Mouse (Mus musculus) thymus, adult 2 months (tissue): ENCODE results near the gene Lzts2.

Experiments
- CTCF ChIP-seq: fragments of 200-500 bp; IDR thresholded peaks from 2 replicates; pipeline ENCODE4 v1.5.1; 2012; ENCODE audit warnings: mild to moderate bottlenecking, control low read depth, low read length, moderate library complexity, borderline replicate concordance; ENCODE audit not compliant: control insufficient read depth, poor library complexity, insufficient read depth; ENCODE audit errors: extremely low read depth
- POLR2A ChIP-seq: fragments of 200-500 bp; IDR thresholded peaks from 2 replicates; pipeline ENCODE4 v1.6.1; 2012; ENCODE audit warnings: mild to moderate bottlenecking, low read length, control low read depth, moderate library complexity; ENCODE audit not compliant: control insufficient read depth, poor library complexity, insufficient read depth; ENCODE audit errors: extremely low read depth

DNA sequence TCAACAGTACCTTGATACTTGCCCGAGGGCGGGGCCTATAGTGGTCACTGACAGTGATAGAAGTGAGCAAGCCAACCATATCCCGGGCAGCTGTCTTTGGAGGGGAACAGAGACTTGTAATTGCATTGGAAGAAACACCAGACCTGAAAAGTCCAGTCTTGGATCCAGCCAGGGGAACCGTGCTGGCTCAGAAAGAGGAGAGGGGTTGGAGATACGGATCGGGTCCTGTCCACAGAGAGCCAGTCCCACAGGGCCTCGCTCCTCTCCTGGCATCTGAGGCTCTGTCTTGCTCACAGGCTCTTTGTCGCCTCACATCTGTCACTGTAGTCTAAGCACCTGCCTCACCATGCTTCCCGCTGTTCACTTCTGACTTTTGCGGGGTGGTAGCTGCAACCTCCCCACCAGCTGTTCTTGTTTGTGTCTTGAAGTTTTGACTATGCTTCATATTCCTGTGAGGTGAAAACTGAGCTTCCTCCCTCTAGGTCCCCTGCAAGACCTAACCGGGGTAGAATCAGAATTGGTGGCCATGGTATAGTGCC lies 30.2 kb downstream of the Lzts2 start:
- TF ChIP-seq CTCF, result no peak
- TF ChIP-seq POLR2A, result no peak
